Mouse (Mus musculus) hindbrain, embryonic 16.5 days (tissue): ENCODE data around the gene Pcyt2. TPM values are rescaled to one million over a fixed set of nuclear protein-coding genes. Genes with fewer than 3 reads are reported as not detected.

Experiments
- ATAC-seq: fragments of 200-750 bp; cut with Nextera tagmentation; 2 replicates; pipeline ENCODE4 v1.8.0; 2017; ENCODE audit warnings: moderate TSS enrichment, moderate library complexity
- H3K27ac ChIP-seq: fragments of 300-500 bp; sonication (generic); 2 replicates; pipeline ENCODE4 v1.5.1; 2014; ENCODE audit warnings: low read depth, mild to moderate bottlenecking, control low read depth, low read length, moderate library complexity
- H3K27me3 ChIP-seq: fragments of 300-500 bp; sonication (generic); replicated peaks from 2 replicates; pipeline ENCODE4 v1.6.1; 2014; ENCODE audit warnings: low read length; ENCODE audit not compliant: control insufficient read depth, insufficient read depth
- H3K36me3 ChIP-seq: fragments of 300-500 bp; sonication (generic); 2 replicates; pipeline ENCODE4 v1.6.1; 2014; ENCODE audit warnings: mild to moderate bottlenecking, low read length, moderate library complexity, mixed read lengths; ENCODE audit not compliant: control insufficient read depth, insufficient read depth
- H3K4me1 ChIP-seq: fragments of 300-500 bp; sonication (generic); 2 replicates; pipeline ENCODE4 v1.6.1; 2014; ENCODE audit warnings: low read depth, low read length; ENCODE audit not compliant: control insufficient read depth, insufficient read depth
- H3K4me2 ChIP-seq: fragments of 300-500 bp; sonication (generic); 2 replicates; pipeline ENCODE4 v1.6.1; 2014; ENCODE audit warnings: mild to moderate bottlenecking, low read length, control low read depth, moderate library complexity
- H3K4me3 ChIP-seq: fragments of 300-500 bp; sonication (generic); 2 replicates; pipeline ENCODE4 v1.5.1; 2014; ENCODE audit warnings: mild to moderate bottlenecking, low read length, control low read depth, moderate library complexity
- H3K9ac ChIP-seq: fragments of 300-500 bp; sonication (generic); 2 replicates; pipeline ENCODE4 v1.6.1; 2014; ENCODE audit warnings: low read depth, mild to moderate bottlenecking, control low read depth, low read length, moderate library complexity
- H3K9me3 ChIP-seq: fragments of 300-500 bp; sonication (generic); 2 replicates; pipeline ENCODE4 v1.6.1; 2014; ENCODE audit warnings: mild to moderate bottlenecking, low read length, moderate library complexity; ENCODE audit not compliant: control insufficient read depth
- WGBS: fragments of 180-500 bp; shearing (Covaris S2); extraction: QIAGEN DNeasy Blood & Tissue Kit; methylation state at CpG from one replicate; pipeline ENCODE4 v1.1.7; 2014; 5-methylcytosine and 5-hydroxymethylcytosine counted together
- polyA plus RNA-seq: library from polyadenylated mRNA; unstranded; fragments of >200 nt; fragmentation: Nextera tagmentation; extraction: Ambion mirVana; gene quantifications from 2 replicates; pipeline ENCODE4 v1.2.1, GENCODE M21; 2015

The Pcyt2 gene
- polyA plus RNA-seq, 1 experiment from 2014 or later: 242 TPM

GRCm38 (mm10) chr11:120610477-120611046 lies 7.2 kb downstream of the Pcyt2 start:
- H3K36me3 ChIP-seq: peaks cover 39% of the 10 kb centered on the region
- H3K9ac ChIP-seq: no peak overlapping the region
- H3K4me1 ChIP-seq: peaks cover 14% of the 10 kb centered on the region
- 79% methylated on average over 9 of the region's 9 CpGs for WGBS
- peaks cover 2% of the 10 kb centered on the region; the same call in 1 of the 2 replicates for H3K27me3 ChIP-seq
- no peaks in the 10 kb centered on the region for H3K9me3 ChIP-seq
- no peak overlapping the region for H3K27ac ChIP-seq
- no peak for ATAC-seq
- no peak overlapping the region for H3K4me3 ChIP-seq
- no peak overlapping the region for H3K4me2 ChIP-seq

GRCm38 (mm10) chr11:120609250-120609649 lies 8.5 kb downstream of the Pcyt2 start:
- Histone ChIP-seq H3K27ac (no peak overlapping the region), H3K9ac (peak overlapping the region; percentile 24; the same call in 1 of the 2 replicates), H3K4me1 (peaks cover 9% of the 10 kb centered on the region), H3K9me3 (no peaks in the 10 kb centered on the region), H3K27me3 (peaks cover 2% of the 10 kb centered on the region; the same call in 1 of the 2 replicates), H3K4me2 (no peak overlapping the region), H3K4me3 (no peak overlapping the region), H3K36me3 (peaks cover 38% of the 10 kb centered on the region)
- ATAC-seq: no peak
- WGBS: 44% methylated on average over 8 of the region's 8 CpGs

GRCm38 (mm10) chr11:120608241-120609034 lies 9.3 kb downstream of the Pcyt2 start, which contains the start of gene Npb:
Gene Npb (plus strand): TSS chr11:120608477.
- peaks cover 2% of the 10 kb centered on the region; the same call in 1 of the 2 replicates for H3K27me3 ChIP-seq
- peaks cover 9% of the 10 kb centered on the region for H3K4me1 ChIP-seq
- peak within 1 kb of the TSS; percentile 48 for H3K4me2 ChIP-seq
- peaks cover 33% of the 10 kb centered on the region for H3K36me3 ChIP-seq
- H3K27ac ChIP-seq: no peak within 1 kb of the TSS
- H3K4me3 ChIP-seq: no peak within 1 kb of the TSS
- no peak for ATAC-seq
- 10% methylated on average over 45 of the region's 45 CpGs for WGBS
- H3K9me3 ChIP-seq: no peaks in the 10 kb centered on the region
- peak within 1 kb of the TSS; percentile 53 for H3K9ac ChIP-seq

GRCm38 (mm10) chr11:120606764-120607163 lies 11.0 kb downstream of the Pcyt2 start:
- Histone ChIP-seq H3K36me3 (peaks cover 28% of the 10 kb centered on the region), H3K27me3 (peaks cover 2% of the 10 kb centered on the region; the same call in 1 of the 2 replicates), H3K9ac (no peak overlapping the region), H3K27ac (no peak overlapping the region), H3K9me3 (no peaks in the 10 kb centered on the region), H3K4me3 (no peak overlapping the region), H3K4me2 (no peak overlapping the region), H3K4me1 (peaks cover 9% of the 10 kb centered on the region)
- ATAC-seq: no peak
- WGBS: 76% methylated on average over 4 of the region's 4 CpGs

- Histone ChIP-seq H3K4me1 (peaks cover 9% of the 10 kb centered on the region), H3K36me3 (peaks cover 19% of the 10 kb centered on the region), H3K27ac (no peak overlapping the region), H3K4me2 (no peak overlapping the region), H3K4me3 (no peak overlapping the region), H3K9me3 (no peaks in the 10 kb centered on the region), H3K27me3 (peaks cover 2% of the 10 kb centered on the region; the same call in 1 of the 2 replicates), H3K9ac (no peak overlapping the region)
- no peak for ATAC-seq
- 83% methylated on average over 7 of the region's 7 CpGs for WGBS
These were observed 12.1 kb downstream of the Pcyt2 start for GRCm38 (mm10) chr11:120605667-120606066.

GRCm38 (mm10) chr11:120603545-120603944 lies 14.2 kb downstream of the Pcyt2 start:
- Histone ChIP-seq H3K4me3 (no peak overlapping the region), H3K27me3 (no peaks in the 10 kb centered on the region), H3K27ac (no peak overlapping the region), H3K4me1 (peaks cover 8% of the 10 kb centered on the region), H3K9ac (no peak overlapping the region), H3K36me3 (peaks cover 13% of the 10 kb centered on the region), H3K4me2 (no peak overlapping the region), H3K9me3 (no peaks in the 10 kb centered on the region)
- WGBS: 94% methylated on average over 2 of the region's 2 CpGs
- ATAC-seq: no peak

GRCm38 (mm10) chr11:120600716-120601115 lies 17.0 kb downstream of the Pcyt2 start:
- peaks cover 16% of the 10 kb centered on the region for H3K4me1 ChIP-seq
- H3K27me3 ChIP-seq: no peaks in the 10 kb centered on the region
- H3K27ac ChIP-seq: no peak overlapping the region
- H3K9ac ChIP-seq: no peak overlapping the region
- no peak for ATAC-seq
- H3K36me3 ChIP-seq: peaks cover 21% of the 10 kb centered on the region
- H3K4me3 ChIP-seq: no peak overlapping the region
- no peaks in the 10 kb centered on the region for H3K9me3 ChIP-seq
- 95% methylated on average over 3 of the region's 3 CpGs for WGBS
- H3K4me2 ChIP-seq: no peak overlapping the region

- no peak for ATAC-seq
- H3K4me2 ChIP-seq: peak overlapping the region; percentile 65
- peak overlapping the region; percentile 84; the same call in 1 of the 2 replicates for H3K27ac ChIP-seq
- no peaks in the 10 kb centered on the region for H3K9me3 ChIP-seq
- peak overlapping the region; percentile 98 for H3K4me3 ChIP-seq
- no peaks in the 10 kb centered on the region for H3K27me3 ChIP-seq
- H3K9ac ChIP-seq: peak overlapping the region; percentile 98
- peaks cover 29% of the 10 kb centered on the region for H3K36me3 ChIP-seq
- 45% methylated on average over 17 of the region's 17 CpGs for WGBS
- peaks cover 16% of the 10 kb centered on the region for H3K4me1 ChIP-seq
These were observed 18.7 kb downstream of the Pcyt2 start for GRCm38 (mm10) chr11:120598990-120599549.
